Mouse (Mus musculus): ENCODE measurements around the gene Olfr1240. TPM values are rescaled to one million over a fixed set of nuclear protein-coding genes. Genes with fewer than 3 reads are reported as not detected.

The Olfr1240 gene
- polyA plus RNA-seq (2021) = not detected

GRCm38 (mm10) chr2:89442900-89443299, at the start of gene Olfr1240:
TSS of gene Olfr1240 (minus strand) at chr2:89443000.
- ChIA-PET CTCF (no interaction called here), POLR2A (no interaction called here)
- H3K27me3 ChIP-seq = no peaks in the 10 kb centered on the region
- DNase-seq (ENCODE audit: low read depth, low spot score) = no peak
- TF ChIP-seq CTCF (IDR thresholded peaks at IDR 0.05) = no peak
- no peak for ATAC-seq
- in situ Hi-C loops (cut with MboI; ENCODE audit: low pct_unique_long_range_greater_than_20kb) = no loop called here

GRCm38 (mm10) chr2:89487026-89487425, 44.2 kb upstream of the Olfr1240 start, which contains the start of gene Olfr1241:
TSS of gene Olfr1241 (minus strand) at chr2:89487126.
- H3K27me3 ChIP-seq = no peaks in the 10 kb centered on the region
- in situ Hi-C loops (cut with MboI; ENCODE audit: low pct_unique_long_range_greater_than_20kb) = no loop called here
- DNase-seq (ENCODE audit: low read depth, low spot score) = no peak
- no peak for TF ChIP-seq CTCF (IDR thresholded peaks at IDR 0.05)
- ChIA-PET CTCF (no interaction called here), POLR2A (no interaction called here)
- ATAC-seq = no peak

- POLR2A ChIA-PET = no interaction called here
- no peak for TF ChIP-seq CTCF (IDR thresholded peaks at IDR 0.05)
- CTCF ChIA-PET = no interaction called here
- DNase-seq (ENCODE audit: low read depth, low spot score) (no peak), ATAC-seq (no peak)
- in situ Hi-C loops (cut with MboI; ENCODE audit: low pct_unique_long_range_greater_than_20kb) = no loop called here
- no peaks in the 10 kb centered on the region for H3K27me3 ChIP-seq
Observed at GRCm38 (mm10) chr2:89420307-89420706, 22.5 kb downstream of the Olfr1240 start, which contains the start of gene Olfr1239. TSS of gene Olfr1239 (minus strand) at chr2:89420407.

GRCm38 (mm10) chr2:89414557-89414956, 28.2 kb downstream of the Olfr1240 start:
- CTCF ChIA-PET = no interaction called here
- in situ Hi-C loops (cut with MboI; ENCODE audit: low pct_unique_long_range_greater_than_20kb) = no loop called here

GRCm38 (mm10) chr2:89409576-89409975, 33.2 kb downstream of the Olfr1240 start, which contains the start of gene Olfr1238:
TSS of gene Olfr1238 (minus strand) at chr2:89409676.
- DNase-seq (ENCODE audit: low read depth, low spot score) (no peak), ATAC-seq (no peak)
- CTCF ChIA-PET = no interaction called here
- H3K27me3 ChIP-seq = no peaks in the 10 kb centered on the region
- POLR2A ChIA-PET = no interaction called here
- no peak for TF ChIP-seq CTCF (IDR thresholded peaks at IDR 0.05)
- in situ Hi-C loops (cut with MboI; ENCODE audit: low pct_unique_long_range_greater_than_20kb) = no loop called here

More at GRCm38 (mm10) chr2:89414557-89414956, 28.2 kb downstream of the Olfr1240 start:
- no peaks in the 10 kb centered on the region for H3K27me3 ChIP-seq
- no peak for TF ChIP-seq CTCF (IDR thresholded peaks at IDR 0.05)
- no peak for ATAC-seq
- no peak for DNase-seq (ENCODE audit: low read depth, low spot score)
- POLR2A ChIA-PET = no interaction called here

- ATAC-seq = no peak
- TF ChIP-seq CTCF (IDR thresholded peaks at IDR 0.05) = no peak
- in situ Hi-C loops (cut with MboI; ENCODE audit: low pct_unique_long_range_greater_than_20kb) = no loop called here
- no peak for DNase-seq (ENCODE audit: low read depth, low spot score)
- ChIA-PET CTCF (no interaction called here), POLR2A (no interaction called here)
- H3K27me3 ChIP-seq = no peaks in the 10 kb centered on the region
Observed at GRCm38 (mm10) chr2:89400882-89401281, 41.9 kb downstream of the Olfr1240 start.

Other genes starting within 250 kb of the Olfr1240 start
- gene Olfr1226, start 243.0 kb downstream of the Olfr1240 start, polyA plus RNA-seq (2021) = not detected
- gene Olfr1228, start 188.9 kb downstream of the Olfr1240 start, polyA plus RNA-seq (2021) = not detected
- not detected for gene Olfr1229, start 155.0 kb downstream of the Olfr1240 start, polyA plus RNA-seq (2021)
- not detected for gene Olfr1230, start 145.7 kb downstream of the Olfr1240 start, polyA plus RNA-seq (2021)
- not detected for gene Olfr1231, start 135.9 kb downstream of the Olfr1240 start, polyA plus RNA-seq (2021)
- not detected for gene Olfr1232, start 113.3 kb downstream of the Olfr1240 start, polyA plus RNA-seq (2021)
- not detected for gene Olfr1233, start 100.6 kb downstream of the Olfr1240 start, polyA plus RNA-seq (2021)
- gene Olfr1234, start 78.1 kb downstream of the Olfr1240 start, polyA plus RNA-seq (2021) = not detected
- gene Olfr1238, start 33.3 kb downstream of the Olfr1240 start, polyA plus RNA-seq (2021) = not detected
- gene Olfr1239, start 22.6 kb downstream of the Olfr1240 start, polyA plus RNA-seq (2021) = not detected
- not detected for gene Olfr1241, start 44.1 kb upstream of the Olfr1240 start, polyA plus RNA-seq (2021)
- gene Olfr1242, start 55.3 kb upstream of the Olfr1240 start, polyA plus RNA-seq (2021) = not detected
- not detected for gene Olfr1243, start 88.5 kb upstream of the Olfr1240 start, polyA plus RNA-seq (2021)
- not detected for gene Olfr1245, start 135.4 kb upstream of the Olfr1240 start, polyA plus RNA-seq (2021)
- not detected for gene Olfr1246, start 150.2 kb upstream of the Olfr1240 start, polyA plus RNA-seq (2021)
- gene Olfr1247, start 171.1 kb upstream of the Olfr1240 start, polyA plus RNA-seq (2021) = 0.09 TPM
- gene Olfr1248, start 175.2 kb upstream of the Olfr1240 start, polyA plus RNA-seq (2021) = not detected
- not detected for gene Olfr1249, start 192.0 kb upstream of the Olfr1240 start, polyA plus RNA-seq (2021)
- gene Olfr1250, start 218.5 kb upstream of the Olfr1240 start, polyA plus RNA-seq (2021) = not detected
- gene Olfr1251, start 228.9 kb upstream of the Olfr1240 start, polyA plus RNA-seq (2021) = not detected